Mouse (Mus musculus): ENCODE results near the gene Tmem248.

Gene Tmem248

GRCm38 (mm10) chr5:130266651-130267050, 49.8 kb downstream of the Tmem248 start:
- no peak for TF ChIP-seq GATA4 (IDR thresholded peaks at IDR 0.05; ENCODE audit: insufficient replicate concordance, low read length)

GRCm38 (mm10) chr5:130267316-130267715, 50.4 kb downstream of the Tmem248 start:
- TF ChIP-seq GATA4 (IDR thresholded peaks at IDR 0.05; ENCODE audit: insufficient replicate concordance, low read length) = no peak

GRCm38 (mm10) chr5:130268976-130269375, 52.1 kb downstream of the Tmem248 start:
- no peak for TF ChIP-seq GATA4 (IDR thresholded peaks at IDR 0.05; ENCODE audit: insufficient replicate concordance, low read length)

GRCm38 (mm10) chr5:130272344-130272743, 55.5 kb downstream of the Tmem248 start:
- no peak for TF ChIP-seq GATA4 (IDR thresholded peaks at IDR 0.05; ENCODE audit: insufficient replicate concordance, low read length)

- no peak for TF ChIP-seq GATA4 (IDR thresholded peaks at IDR 0.05; ENCODE audit: insufficient replicate concordance, low read length)
These were observed 56.2 kb downstream of the Tmem248 start for GRCm38 (mm10) chr5:130273046-130273445.

GRCm38 (mm10) chr5:130275509-130275908, 58.6 kb downstream of the Tmem248 start:
- no peak for TF ChIP-seq GATA4 (IDR thresholded peaks at IDR 0.05; ENCODE audit: insufficient replicate concordance, low read length)

GRCm38 (mm10) chr5:130278011-130278472, 61.2 kb downstream of the Tmem248 start:
- no peak for TF ChIP-seq GATA4 (IDR thresholded peaks at IDR 0.05; ENCODE audit: insufficient replicate concordance, low read length)

GRCm38 (mm10) chr5:130283079-130283732, 66.3 kb downstream of the Tmem248 start:
- TF ChIP-seq GATA4 (IDR thresholded peaks at IDR 0.05; ENCODE audit: insufficient replicate concordance, low read length) = no peak

- no peak for TF ChIP-seq GATA4 (IDR thresholded peaks at IDR 0.05; ENCODE audit: insufficient replicate concordance, low read length)
These were observed 71.2 kb downstream of the Tmem248 start for GRCm38 (mm10) chr5:130288106-130288505.

GRCm38 (mm10) chr5:130290242-130290641, 73.4 kb downstream of the Tmem248 start:
- no peak for TF ChIP-seq GATA4 (IDR thresholded peaks at IDR 0.05; ENCODE audit: insufficient replicate concordance, low read length)

- TF ChIP-seq GATA4 (IDR thresholded peaks at IDR 0.05; ENCODE audit: insufficient replicate concordance, low read length) = no peak
These were observed 73.9 kb downstream of the Tmem248 start for GRCm38 (mm10) chr5:130290775-130291174.

GRCm38 (mm10) chr5:130292976-130293375, 76.1 kb downstream of the Tmem248 start:
- no peak for TF ChIP-seq GATA4 (IDR thresholded peaks at IDR 0.05; ENCODE audit: insufficient replicate concordance, low read length)

Data from liver, adult (tissue).